Mouse (Mus musculus): ENCODE measurements around the gene Rdh9.

- TF ChIP-seq CTCF (IDR thresholded peaks at IDR 0.05; ENCODE audit: low read depth, low read length) (no peak), TAL1 (conservative IDR thresholded peaks at IDR 0.05; ENCODE audit: low read depth, low read length) (no peak)
These were observed 20.3 kb upstream of the Rdh9 start for GRCm38 (mm10) chr10:127755770-127756468.

Measured in G1E (cell line).